Mouse (Mus musculus): Measurements from ENCODE around the gene Xkr8.
A peak's percentile ranks its signal among the peaks of the same experiment; 100 is the strongest.

- peak; percentile 53 for TF ChIP-seq CTCF (conservative IDR thresholded peaks at IDR 0.05; ENCODE audit: low read length)
- TF ChIP-seq NANOG (IDR thresholded peaks at IDR 0.05; ENCODE audit: borderline replicate concordance, low read length) = no peak
- no peak for TF ChIP-seq POU5F1 (IDR thresholded peaks at IDR 0.05; ENCODE audit: borderline replicate concordance, low read length)
Observed at GRCm38 (mm10) chr4:132776764-132777163, 44.4 kb upstream of the Xkr8 start.

Measured in E14TG2a.4 (cell line).